ENCODE assay signal across 9 mouse cellular contexts in the genomic region with DNA sequence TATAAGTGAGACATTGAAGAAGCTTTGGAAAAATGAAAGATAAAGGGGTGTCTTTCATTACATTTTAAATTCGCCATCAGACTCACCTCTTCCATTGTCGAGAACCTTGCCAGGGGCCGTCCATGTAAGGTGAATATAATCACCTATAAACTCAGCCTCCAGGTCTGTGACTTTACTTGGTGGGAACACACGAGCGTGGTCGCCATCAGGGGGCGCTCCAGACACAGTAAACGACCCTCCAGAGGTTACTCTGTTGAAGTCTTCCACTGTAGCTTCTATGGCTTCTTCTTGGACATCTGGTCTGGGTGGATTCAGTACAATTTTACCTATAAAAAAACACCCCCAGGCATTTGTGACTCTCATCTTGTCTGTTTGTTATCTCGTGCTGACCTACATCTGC. TPM values are rescaled to one million over a fixed set of nuclear protein-coding genes. Genes with fewer than 3 reads are reported as not detected.
DNase-seq lines count a peak whose midpoint lies in the region; ATAC-seq and TF ChIP-seq lines count a peak whose summit lies in the region.
"Had no signal": no experiment of that assay in that cellular context is flagged by ENCODE, and none has a peak within 500 bp of the region (broad histone marks: within the 10 kb centered on the region; RNA-seq: fewer than 3 reads in every experiment).

No protein-coding gene starts in this region.

- in situ Hi-C loops in Patski (cut with MboI; ENCODE audit: low pct_unique_long_range_greater_than_20kb), result no loop called here

- CTCF ChIA-PET in Patski (lab: Charles Lee), result interaction anchor here (0.9 to 1.5 kb wide), 4 partner anchors 8 to 28 kb away, joined by 3 to 4 read pairs (median 4); no protein-coding TSS in a partner anchor

- no peak overlapping the region for H3K4me3 ChIP-seq in midbrain, embryonic 13.5 days (replicated peaks)
- H3K4me3 ChIP-seq: neural tube, embryonic 13.5 days had no signal

- H3K27me3 ChIP-seq in Patski, result no peaks in the 10 kb centered on the region
- H3K27me3 ChIP-seq in midbrain, embryonic 13.5 days, result no peaks in the 10 kb centered on the region
- H3K27me3 ChIP-seq: neural tube, embryonic 13.5 days had no signal

- peak; percentile 60 for DNase-seq in embryo, embryonic 10 days (ENCODE audit: low spot score)
- no peak for DNase-seq in embryo, embryonic 9.5 days (ENCODE audit: extremely low spot score)
- peak; percentile 44 to 47 for DNase-seq in left cerebral cortex, adult 18-20 months (ENCODE audit: low spot score in 2 of 2)
- DNase-seq in left cerebral cortex, adult 8-10 months (ENCODE audit: low spot score in 2 of 2), result no peak
- no peak for DNase-seq in Patski (ENCODE audit: low read depth, low spot score)
- DNase-seq in ovary, postnatal 10 days (ENCODE audit: low spot score), result no peak

- no peaks in the 10 kb centered on the region for H3K9me3 ChIP-seq in midbrain, embryonic 13.5 days
- H3K9me3 ChIP-seq: neural tube, embryonic 13.5 days had no signal

- POLR2A ChIA-PET in Patski (lab: Charles Lee), result no interaction called here

- H3K36me3 ChIP-seq in midbrain, embryonic 13.5 days, result no peaks in the 10 kb centered on the region
- H3K36me3 ChIP-seq: neural tube, embryonic 13.5 days had no signal

- peak; percentile 77 for TF ChIP-seq CTCF in Patski (IDR thresholded peaks at IDR 0.05)

- WGBS in midbrain, embryonic 13.5 days, result 26% methylated on average over 9 of the region's 9 CpGs

- H3K4me2 ChIP-seq in midbrain, embryonic 13.5 days (replicated peaks), result no peak overlapping the region
- H3K4me2 ChIP-seq: neural tube, embryonic 13.5 days had no signal

- H3K9ac ChIP-seq in midbrain, embryonic 13.5 days (replicated peaks), result no peak overlapping the region
- H3K9ac ChIP-seq: neural tube, embryonic 13.5 days had no signal

- no peak overlapping the region for H3K27ac ChIP-seq in midbrain, embryonic 13.5 days
- H3K27ac ChIP-seq: neural tube, embryonic 13.5 days had no signal

- ATAC-seq in Patski, result peak; percentile 60
- ATAC-seq in granulocyte monocyte progenitor cell, adult 5-6 weeks (replicated peaks; ENCODE audit: poor library complexity, severe bottlenecking), result peak; percentile 63; the same call in 1 of the 2 replicates
- peak; percentile 24; the same call in 1 of the 2 replicates for ATAC-seq in midbrain, embryonic 13.5 days

- H3K4me1 ChIP-seq in midbrain, embryonic 13.5 days (replicated peaks), result no peaks in the 10 kb centered on the region
- H3K4me1 ChIP-seq: neural tube, embryonic 13.5 days had no signal

RNA-seq across cellular contexts. Expression of a gene that starts 16.7 kb away (rescaled TPM):
- 10 to 100 TPM; 56.7 to 59.3 TPM for total RNA-seq in left cerebral cortex, adult 18-20 months (2021)
- total RNA-seq in left cerebral cortex, adult 8-10 months (2022), result 10 to 100 TPM; 62.2 to 67.4 (median 64.3) TPM
- polyA plus RNA-seq in Patski (2021), result 161 TPM
- 34.9 and 35.1 TPM in 2 replicates for total RNA-seq in granulocyte monocyte progenitor cell, adult 5-6 weeks (2014; fragmentation: Nextera tagmentation)
- 18.2 and 26.6 TPM in 2 replicates for total RNA-seq in granulocyte monocyte progenitor cell, adult 5-6 weeks (2017)
- polyA plus RNA-seq in midbrain, embryonic 13.5 days (2015; fragmentation: Nextera tagmentation; extraction: Ambion mirVana), result 98.1 and 99.6 TPM in 2 replicates

RNA-seq across cellular contexts. Expression of a gene that starts 23.9 kb away (rescaled TPM):
- under 1 TPM; 0.09 TPM for total RNA-seq in left cerebral cortex, adult 18-20 months (2021)
- total RNA-seq in left cerebral cortex, adult 8-10 months (2022), result under 1 TPM in 3 of 4 experiments, not detected in 1; 0.09 to 0.39 (median 0.35) TPM
- polyA plus RNA-seq in Patski (2021), result 0.08 TPM
- not detected in 2 replicates for total RNA-seq in granulocyte monocyte progenitor cell, adult 5-6 weeks (2014; fragmentation: Nextera tagmentation)
- total RNA-seq in granulocyte monocyte progenitor cell, adult 5-6 weeks (2017), result not detected in 2 replicates
- polyA plus RNA-seq in midbrain, embryonic 13.5 days (2015; fragmentation: Nextera tagmentation; extraction: Ambion mirVana), result 0.17 and 0.19 TPM in 2 replicates

Comparison
In these comparisons a context has a peak if more than half of its experiments do, and no peak if none do; other contexts are left out.
1. DNase-seq: peak in embryo, embryonic 10 days (single experiment) and left cerebral cortex, adult 18-20 months (2 of 2); none in embryo, embryonic 9.5 days (single experiment), left cerebral cortex, adult 8-10 months (0 of 2), Patski (single experiment) and ovary, postnatal 10 days (single experiment).
2. Peak in every context shown above with its lines, with median percentiles within 50 percentile points of each other: ATAC-seq.